Comparison of ENCODE assay signal across 16 mouse cellular contexts in the genomic region with DNA sequence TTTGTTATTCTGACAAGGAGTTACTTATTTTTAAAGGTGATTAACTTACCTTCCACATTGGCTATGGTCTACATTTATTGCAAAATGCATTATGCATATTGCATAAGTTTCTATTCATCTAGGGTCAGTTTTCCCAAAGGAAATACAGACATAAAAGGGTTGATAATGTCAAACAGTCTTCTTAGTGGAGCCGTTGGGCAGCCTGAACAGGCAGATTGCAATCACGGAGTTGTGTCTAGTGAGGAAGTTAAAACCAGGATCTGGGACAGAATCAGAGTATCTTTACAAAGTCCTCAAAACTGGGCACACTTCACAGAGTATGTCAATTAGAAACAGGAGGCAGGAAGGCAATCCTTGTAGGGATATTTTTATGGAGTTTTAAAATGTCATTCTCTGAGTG.
"Had no signal": no experiment of that assay in that cellular context is flagged by ENCODE, and none has a peak within 500 bp of the region (broad histone marks: within the 10 kb centered on the region; RNA-seq: fewer than 3 reads in every experiment).

No protein-coding gene starts in this region.

- H3K36me3 ChIP-seq: midbrain, embryonic 13.5 days; midbrain, embryonic 15.5 days; neural tube, embryonic 12.5 days; stomach, embryonic 15.5 days had no signal

- H3K9ac ChIP-seq: liver, postnatal 0 days; lung, embryonic 14.5 days; midbrain, embryonic 13.5 days; midbrain, embryonic 15.5 days; neural tube, embryonic 12.5 days; stomach, embryonic 15.5 days had no signal

- ATAC-seq: liver, postnatal 0 days; midbrain, embryonic 13.5 days; midbrain, embryonic 15.5 days had no signal

- H3K27me3 ChIP-seq: megakaryocyte, embryonic 14.5 days; midbrain, embryonic 13.5 days; midbrain, embryonic 15.5 days; neural tube, embryonic 12.5 days; stomach, embryonic 15.5 days had no signal

- DNase-seq: liver, postnatal 0 days; lung, postnatal 14 days; lung, postnatal 36 days; right cerebral cortex, postnatal 14 days; thymus, adult 2 months; thymus, postnatal 25 days; thymus, postnatal 4 days had no signal

- H3K27ac ChIP-seq: macrophage; midbrain, embryonic 13.5 days; midbrain, embryonic 15.5 days; neural tube, embryonic 12.5 days; stomach, embryonic 15.5 days; stomach, postnatal 0 days had no signal

- H3K4me3 ChIP-seq: megakaryocyte, embryonic 14.5 days; midbrain, embryonic 13.5 days; midbrain, embryonic 15.5 days; neural tube, embryonic 12.5 days; stomach, embryonic 15.5 days had no signal

- H3K9me3 ChIP-seq: megakaryocyte, embryonic 14.5 days; midbrain, embryonic 13.5 days; midbrain, embryonic 15.5 days; neural tube, embryonic 12.5 days; stomach, embryonic 15.5 days had no signal

- H3K4me1 ChIP-seq: midbrain, embryonic 13.5 days; midbrain, embryonic 15.5 days; neural tube, embryonic 12.5 days; stomach, embryonic 15.5 days had no signal

- H3K4me2 ChIP-seq: lung, embryonic 14.5 days; midbrain, embryonic 11.5 days; midbrain, embryonic 13.5 days; midbrain, embryonic 15.5 days; neural tube, embryonic 12.5 days; stomach, embryonic 15.5 days had no signal
